In genomic region chr1:144030499-144030898, GRCm38 (mm10) we compare ENCODE assay signal across 13 mouse cellular contexts. TPM values are rescaled to one million over a fixed set of nuclear protein-coding genes. Genes with fewer than 3 reads are reported as not detected.
DNase-seq lines count a peak whose midpoint lies in the region; ATAC-seq and TF ChIP-seq lines count a peak whose summit lies in the region.
"Had no signal": no experiment of that assay in that cellular context is flagged by ENCODE, and none has a peak within 500 bp of the region (broad histone marks: within the 10 kb centered on the region; RNA-seq: fewer than 3 reads in every experiment).

No protein-coding gene starts in this region.

- H3K27me3 ChIP-seq in forebrain, embryonic 16.5 days (replicated peaks; ENCODE audit: control insufficient read depth, insufficient read depth, low read length), result no peaks in the 10 kb centered on the region
- H3K27me3 ChIP-seq in kidney, postnatal 0 days (ENCODE audit: insufficient read depth, low read length), result no peaks in the 10 kb centered on the region
- no peaks in the 10 kb centered on the region for H3K27me3 ChIP-seq in liver, embryonic 11.5 days (replicated peaks; ENCODE audit: control insufficient read depth, insufficient read depth, low read length)
- H3K27me3 ChIP-seq: CH12.LX; embryonic facial prominence, embryonic 12.5 days; limb, embryonic 13.5 days; lung, embryonic 15.5 days had no signal

- peak; percentile 8 for DNase-seq in testis, postnatal 14 days (ENCODE audit: low spot score)
- DNase-seq in testis, postnatal 10 days (ENCODE audit: low spot score), result no peak
- peak; percentile 19 for DNase-seq in kidney, postnatal 0 days (ENCODE audit: low spot score)
- DNase-seq in retina, embryonic 14.5 days (ENCODE audit: low spot score), result peak; percentile 67
- no peak for DNase-seq in layer of hippocampus, adult 9-10 months (ENCODE audit: low spot score)
- DNase-seq in liver, embryonic 11.5 days (ENCODE audit: low spot score), result no peak
- DNase-seq in left cerebral cortex, adult 11 months (ENCODE audit: low spot score), result no peak
- DNase-seq: adrenal gland, postnatal 14 days had no signal

- no peak overlapping the region for H3K4me2 ChIP-seq in forebrain, embryonic 16.5 days (ENCODE audit: low read length)
- H3K4me2 ChIP-seq in kidney, postnatal 0 days (ENCODE audit: low read length), result no peak overlapping the region
- no peak overlapping the region for H3K4me2 ChIP-seq in liver, embryonic 11.5 days
- H3K4me2 ChIP-seq: embryonic facial prominence, embryonic 12.5 days; limb, embryonic 13.5 days; lung, embryonic 15.5 days had no signal

- no peak overlapping the region for H3K4me3 ChIP-seq in forebrain, embryonic 16.5 days (replicated peaks; ENCODE audit: low read length)
- H3K4me3 ChIP-seq in kidney, postnatal 0 days (replicated peaks; ENCODE audit: low read depth, low read length), result no peak overlapping the region
- no peak overlapping the region for H3K4me3 ChIP-seq in liver, embryonic 11.5 days (ENCODE audit: low read depth, low read length)
- H3K4me3 ChIP-seq: embryonic facial prominence, embryonic 12.5 days; limb, embryonic 13.5 days; lung, embryonic 15.5 days had no signal

- peaks cover 4% of the 10 kb centered on the region; the same call in 1 of the 2 replicates for H3K4me1 ChIP-seq in forebrain, embryonic 16.5 days (replicated peaks; ENCODE audit: control insufficient read depth, insufficient read depth, low read length)
- H3K4me1 ChIP-seq in kidney, postnatal 0 days (replicated peaks; ENCODE audit: insufficient read depth, low read length), result no peaks in the 10 kb centered on the region
- no peaks in the 10 kb centered on the region for H3K4me1 ChIP-seq in liver, embryonic 11.5 days (replicated peaks; ENCODE audit: control insufficient read depth, insufficient read depth, low read length)
- H3K4me1 ChIP-seq: embryonic facial prominence, embryonic 12.5 days; limb, embryonic 13.5 days; lung, embryonic 15.5 days had no signal

- TF ChIP-seq CTCF in kidney, postnatal 0 days (IDR thresholded peaks at IDR 0.05; ENCODE audit: low read depth), result no peak

- peak; percentile 93 for ATAC-seq in forebrain, embryonic 16.5 days
- peak; percentile 63; the same call in 1 of the 2 replicates for ATAC-seq in kidney, postnatal 0 days (replicated peaks; ENCODE audit: low FRiP score, low read depth)
- no peak for ATAC-seq in liver, embryonic 11.5 days (replicated peaks; ENCODE audit: low FRiP score)

- no peak overlapping the region for H3K27ac ChIP-seq in forebrain, embryonic 16.5 days (ENCODE audit: low read length)
- H3K27ac ChIP-seq in kidney, postnatal 0 days, result no peak overlapping the region
- H3K27ac ChIP-seq in liver, embryonic 11.5 days (ENCODE audit: low read depth, low read length), result no peak overlapping the region
- H3K27ac ChIP-seq: embryonic facial prominence, embryonic 12.5 days; limb, embryonic 13.5 days; lung, embryonic 15.5 days had no signal

- H3K36me3 ChIP-seq in forebrain, embryonic 16.5 days (ENCODE audit: control insufficient read depth, insufficient read depth), result no peaks in the 10 kb centered on the region
- no peaks in the 10 kb centered on the region for H3K36me3 ChIP-seq in kidney, postnatal 0 days (ENCODE audit: insufficient read depth, low read length)
- no peaks in the 10 kb centered on the region for H3K36me3 ChIP-seq in liver, embryonic 11.5 days (ENCODE audit: control insufficient read depth, insufficient read depth, low read length)
- H3K36me3 ChIP-seq: embryonic facial prominence, embryonic 12.5 days; limb, embryonic 13.5 days; lung, embryonic 15.5 days had no signal

- no peak overlapping the region for H3K9ac ChIP-seq in forebrain, embryonic 16.5 days (replicated peaks; ENCODE audit: low read depth, low read length)
- H3K9ac ChIP-seq in kidney, postnatal 0 days (ENCODE audit: low read depth, low read length), result no peak overlapping the region
- H3K9ac ChIP-seq in liver, embryonic 11.5 days (ENCODE audit: low read depth, low read length), result no peak overlapping the region
- H3K9ac ChIP-seq: embryonic facial prominence, embryonic 12.5 days; limb, embryonic 13.5 days; lung, embryonic 15.5 days had no signal

- H3K9me3 ChIP-seq in forebrain, embryonic 16.5 days (ENCODE audit: control insufficient read depth, low read length), result no peaks in the 10 kb centered on the region
- no peaks in the 10 kb centered on the region for H3K9me3 ChIP-seq in kidney, postnatal 0 days (replicated peaks; ENCODE audit: low read length)
- no peaks in the 10 kb centered on the region for H3K9me3 ChIP-seq in liver, embryonic 11.5 days (ENCODE audit: control insufficient read depth, low read length)
- H3K9me3 ChIP-seq: embryonic facial prominence, embryonic 12.5 days; limb, embryonic 13.5 days; lung, embryonic 15.5 days had no signal

- WGBS in forebrain, embryonic 16.5 days, result 13% methylated on average over 6 of the region's 6 CpGs
- WGBS in kidney, postnatal 0 days, result 62% methylated on average over 6 of the region's 6 CpGs
- 82% methylated on average over 6 of the region's 6 CpGs for whole genome bisulfite sequencing in liver, embryonic 11.5 days

RNA-seq across cellular contexts. Expression of gene Rgs2, which starts 26.5 kb away (rescaled TPM):
- 67.9 and 85.7 TPM in 2 replicates for polyA plus RNA-seq in forebrain, embryonic 16.5 days (2015; fragmentation: Nextera tagmentation; extraction: Ambion mirVana)
- polyA plus RNA-seq in kidney, postnatal 0 days (2015; fragmentation: Nextera tagmentation; extraction: Ambion mirVana), result 37.4 and 40.6 TPM in 2 replicates
- polyA plus RNA-seq in liver, embryonic 11.5 days (2014; fragmentation: Nextera tagmentation; extraction: Ambion mirVana), result 12.5 and 16.7 TPM in 2 replicates

Comparison
In these comparisons a context has a peak if more than half of its experiments do, and no peak if none do; other contexts are left out.
1. DNase-seq: peak in testis, postnatal 14 days (single experiment), kidney, postnatal 0 days (single experiment) and retina, embryonic 14.5 days (single experiment); none in testis, postnatal 10 days (single experiment), layer of hippocampus, adult 9-10 months (single experiment), liver, embryonic 11.5 days (single experiment) and left cerebral cortex, adult 11 months (single experiment).